Mouse (Mus musculus) heart, postnatal 0 days (tissue): ENCODE data around the gene Pld3.

Source experiments
- CTCF ChIP-seq: IDR thresholded peaks from 2 replicates; pipeline ENCODE4 v1.5.1; 2016; ENCODE audit warnings: antibody characterized with exemption, control low read depth, low read depth
- EP300 ChIP-seq: IDR thresholded peaks from 2 replicates; pipeline ENCODE4 v1.6.1; 2016; ENCODE audit warnings: antibody characterized with exemption, low read depth

- TF ChIP-seq CTCF (no peak), EP300 (no peak)
These were observed 15.0 kb downstream of the Pld3 start for GRCm38 (mm10) chr7:27537998-27538397.
